Mouse (Mus musculus): ENCODE measurements around the gene Gm37419. TPM values are rescaled to one million over a fixed set of nuclear protein-coding genes. Genes with fewer than 3 reads are reported as not detected.
A peak's percentile ranks its signal among the peaks of the same experiment; 100 is the strongest.

Gm37419 gene
- polyA plus RNA-seq, 1 experiment from 2014 or later = not detected

GRCm38 (mm10) chr16:24022605-24023004 lies 34.3 kb downstream of the Gm37419 start:
- Histone ChIP-seq H3K4me2 (no peak overlapping the region), H3K36me3 (ENCODE audit: control insufficient read depth, insufficient read depth, low read length) (no peaks in the 10 kb centered on the region)
- 79% methylated on average over 4 of the region's 4 CpGs for WGBS

GRCm38 (mm10) chr16:24025442-24025841 lies 37.2 kb downstream of the Gm37419 start:
- H3K9ac ChIP-seq (ENCODE audit: low read depth, low read length) = no peak overlapping the region
- no peaks in the 10 kb centered on the region for H3K27me3 ChIP-seq (replicated peaks; ENCODE audit: control insufficient read depth, insufficient read depth, low read length)
- WGBS = 55% methylated on average over 7 of the region's 7 CpGs
- H3K4me3 ChIP-seq (ENCODE audit: low read depth, low read length) = no peak overlapping the region
- H3K4me2 ChIP-seq = no peak overlapping the region
- H3K27ac ChIP-seq (ENCODE audit: low read depth, low read length) = no peak overlapping the region
- H3K4me1 ChIP-seq (replicated peaks; ENCODE audit: control insufficient read depth, insufficient read depth, low read length) = no peaks in the 10 kb centered on the region
- H3K9me3 ChIP-seq (ENCODE audit: control insufficient read depth, low read length) = no peaks in the 10 kb centered on the region
- ATAC-seq (replicated peaks; ENCODE audit: low FRiP score) (peak; percentile 67), DNase-seq (ENCODE audit: low spot score) (no peak)
- H3K36me3 ChIP-seq (ENCODE audit: control insufficient read depth, insufficient read depth, low read length) = no peaks in the 10 kb centered on the region

More at GRCm38 (mm10) chr16:24022605-24023004, 34.3 kb downstream of the Gm37419 start:
- ATAC-seq (replicated peaks; ENCODE audit: low FRiP score) (no peak), DNase-seq (ENCODE audit: low spot score) (no peak)
- Histone ChIP-seq H3K27me3 (replicated peaks; ENCODE audit: control insufficient read depth, insufficient read depth, low read length) (no peaks in the 10 kb centered on the region), H3K27ac (ENCODE audit: low read depth, low read length) (no peak overlapping the region), H3K9me3 (ENCODE audit: control insufficient read depth, low read length) (no peaks in the 10 kb centered on the region), H3K4me3 (ENCODE audit: low read depth, low read length) (no peak overlapping the region), H3K9ac (ENCODE audit: low read depth, low read length) (no peak overlapping the region), H3K4me1 (replicated peaks; ENCODE audit: control insufficient read depth, insufficient read depth, low read length) (no peaks in the 10 kb centered on the region)

GRCm38 (mm10) chr16:24029965-24030672 lies 41.8 kb downstream of the Gm37419 start:
- no peak overlapping the region for H3K4me2 ChIP-seq
- no peaks in the 10 kb centered on the region for H3K4me1 ChIP-seq (replicated peaks; ENCODE audit: control insufficient read depth, insufficient read depth, low read length)
- WGBS = 68% methylated on average over 2 of the region's 2 CpGs
- DNase-seq (ENCODE audit: low spot score) (no peak), ATAC-seq (replicated peaks; ENCODE audit: low FRiP score) (no peak)
- no peak overlapping the region for H3K27ac ChIP-seq (ENCODE audit: low read depth, low read length)
- H3K27me3 ChIP-seq (replicated peaks; ENCODE audit: control insufficient read depth, insufficient read depth, low read length) = no peaks in the 10 kb centered on the region
- H3K9ac ChIP-seq (ENCODE audit: low read depth, low read length) = no peak overlapping the region
- no peaks in the 10 kb centered on the region for H3K9me3 ChIP-seq (ENCODE audit: control insufficient read depth, low read length)
- no peak overlapping the region for H3K4me3 ChIP-seq (ENCODE audit: low read depth, low read length)
- no peaks in the 10 kb centered on the region for H3K36me3 ChIP-seq (ENCODE audit: control insufficient read depth, insufficient read depth, low read length)

- Histone ChIP-seq H3K9me3 (ENCODE audit: control insufficient read depth, low read length) (no peaks in the 10 kb centered on the region), H3K36me3 (ENCODE audit: control insufficient read depth, insufficient read depth, low read length) (no peaks in the 10 kb centered on the region), H3K27me3 (replicated peaks; ENCODE audit: control insufficient read depth, insufficient read depth, low read length) (no peaks in the 10 kb centered on the region), H3K9ac (ENCODE audit: low read depth, low read length) (no peak overlapping the region), H3K27ac (ENCODE audit: low read depth, low read length) (no peak overlapping the region), H3K4me3 (ENCODE audit: low read depth, low read length) (no peak overlapping the region), H3K4me1 (replicated peaks; ENCODE audit: control insufficient read depth, insufficient read depth, low read length) (no peaks in the 10 kb centered on the region), H3K4me2 (no peak overlapping the region)
- DNase-seq (ENCODE audit: low spot score) (no peak), ATAC-seq (replicated peaks; ENCODE audit: low FRiP score) (no peak)
- 76% methylated on average over 5 of the region's 5 CpGs for WGBS
These were observed 45.0 kb downstream of the Gm37419 start for GRCm38 (mm10) chr16:24033259-24033658.

DNA sequence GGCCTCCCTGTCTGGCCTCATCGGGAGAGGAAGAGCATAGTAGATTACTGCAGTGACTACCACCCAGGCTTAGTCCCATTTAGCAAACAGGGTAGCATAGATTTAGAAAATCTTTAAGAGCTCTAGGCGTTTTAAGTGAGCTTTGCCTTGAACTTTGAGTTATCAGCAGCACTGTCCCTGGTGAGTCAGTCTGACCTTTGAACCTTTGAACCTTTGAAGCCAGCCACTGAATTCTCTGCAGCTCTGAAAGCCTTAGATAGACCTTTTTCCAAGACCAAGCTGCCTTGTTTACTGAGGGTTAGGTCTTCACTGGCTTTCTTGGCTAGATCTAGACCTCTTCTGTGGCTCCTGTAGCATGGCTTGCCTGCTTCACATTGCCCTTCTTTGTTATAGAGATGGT lies 46.2 kb downstream of the Gm37419 start:
- ATAC-seq (replicated peaks; ENCODE audit: low FRiP score) = no peak
- Histone ChIP-seq H3K4me1 (replicated peaks; ENCODE audit: control insufficient read depth, insufficient read depth, low read length) (no peaks in the 10 kb centered on the region), H3K9ac (ENCODE audit: low read depth, low read length) (no peak overlapping the region), H3K9me3 (ENCODE audit: control insufficient read depth, low read length) (no peaks in the 10 kb centered on the region), H3K4me2 (no peak overlapping the region), H3K4me3 (ENCODE audit: low read depth, low read length) (no peak overlapping the region), H3K27ac (ENCODE audit: low read depth, low read length) (no peak overlapping the region), H3K27me3 (replicated peaks; ENCODE audit: control insufficient read depth, insufficient read depth, low read length) (no peaks in the 10 kb centered on the region), H3K36me3 (ENCODE audit: control insufficient read depth, insufficient read depth, low read length) (no peaks in the 10 kb centered on the region)
- 46% methylated on average over 2 of the region's 2 CpGs for WGBS
- no peak for DNase-seq (ENCODE audit: low spot score)

- H3K4me3 ChIP-seq (ENCODE audit: low read depth, low read length) = no peak overlapping the region
- no peak overlapping the region for H3K9ac ChIP-seq (ENCODE audit: low read depth, low read length)
- H3K36me3 ChIP-seq (ENCODE audit: control insufficient read depth, insufficient read depth, low read length) = no peaks in the 10 kb centered on the region
- H3K4me2 ChIP-seq = no peak overlapping the region
- no peaks in the 10 kb centered on the region for H3K9me3 ChIP-seq (ENCODE audit: control insufficient read depth, low read length)
- ATAC-seq (replicated peaks; ENCODE audit: low FRiP score) (no peak), DNase-seq (ENCODE audit: low spot score) (no peak)
- no peaks in the 10 kb centered on the region for H3K4me1 ChIP-seq (replicated peaks; ENCODE audit: control insufficient read depth, insufficient read depth, low read length)
- no peak overlapping the region for H3K27ac ChIP-seq (ENCODE audit: low read depth, low read length)
- no peaks in the 10 kb centered on the region for H3K27me3 ChIP-seq (replicated peaks; ENCODE audit: control insufficient read depth, insufficient read depth, low read length)
These were observed 47.5 kb downstream of the Gm37419 start for GRCm38 (mm10) chr16:24035767-24036166.

- no peaks in the 10 kb centered on the region for H3K27me3 ChIP-seq (replicated peaks; ENCODE audit: control insufficient read depth, insufficient read depth, low read length)
- no peaks in the 10 kb centered on the region for H3K36me3 ChIP-seq (ENCODE audit: control insufficient read depth, insufficient read depth, low read length)
- H3K4me2 ChIP-seq = no peak overlapping the region
- WGBS = 81% methylated on average over 3 of the region's 3 CpGs
- no peak overlapping the region for H3K9ac ChIP-seq (ENCODE audit: low read depth, low read length)
- H3K4me1 ChIP-seq (replicated peaks; ENCODE audit: control insufficient read depth, insufficient read depth, low read length) = no peaks in the 10 kb centered on the region
- H3K9me3 ChIP-seq (ENCODE audit: control insufficient read depth, low read length) = no peaks in the 10 kb centered on the region
- H3K27ac ChIP-seq (ENCODE audit: low read depth, low read length) = no peak overlapping the region
- ATAC-seq (replicated peaks; ENCODE audit: low FRiP score) (no peak), DNase-seq (ENCODE audit: low spot score) (no peak)
- no peak overlapping the region for H3K4me3 ChIP-seq (ENCODE audit: low read depth, low read length)
These were observed 48.1 kb downstream of the Gm37419 start for GRCm38 (mm10) chr16:24036398-24036797.

Other genes with a start within 250 kb of the Gm37419 start
- gene Sst, start 97.5 kb upstream of the Gm37419 start, polyA plus RNA-seq (2014; fragmentation: Nextera tagmentation; extraction: Ambion mirVana) = 0.33 TPM in 1 of 2 replicates, not detected in the other
- gene Rtp2, start 56.1 kb upstream of the Gm37419 start, polyA plus RNA-seq (2014; fragmentation: Nextera tagmentation; extraction: Ambion mirVana) = not detected in 2 replicates
- gene Bcl6, start 370 bp downstream of the Gm37419 start, polyA plus RNA-seq (2014; fragmentation: Nextera tagmentation; extraction: Ambion mirVana) = 0.38 and 0.42 TPM in 2 replicates

Data from liver, embryonic 11.5 days (tissue).